Mouse (Mus musculus): Measurements from ENCODE around the gene Gm37240.

Gene Gm37240

GRCm38 (mm10) chr3:85820839-85821548, 66.3 kb downstream of the Gm37240 start:
- no peak for DNase-seq

DNA sequence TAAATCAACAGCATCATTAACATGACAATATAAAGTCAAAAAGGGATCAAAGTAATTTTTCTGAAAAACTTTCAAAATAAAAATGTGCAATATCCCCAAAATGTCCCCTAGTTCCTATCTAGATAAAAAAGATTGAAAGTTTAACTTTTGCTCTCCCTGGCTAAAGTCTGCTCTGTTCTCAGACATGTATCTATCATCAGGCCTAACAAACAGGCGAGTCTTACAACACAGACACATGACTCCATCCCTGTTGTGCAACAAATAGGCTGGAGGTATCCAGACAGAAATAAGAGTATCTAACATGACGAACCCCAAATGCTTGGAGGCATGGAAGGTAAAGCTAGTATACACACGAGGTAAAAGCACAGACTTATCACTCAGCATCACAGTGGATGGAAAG, 68.0 kb downstream of the Gm37240 start:
- DNase-seq, result no peak

DNA sequence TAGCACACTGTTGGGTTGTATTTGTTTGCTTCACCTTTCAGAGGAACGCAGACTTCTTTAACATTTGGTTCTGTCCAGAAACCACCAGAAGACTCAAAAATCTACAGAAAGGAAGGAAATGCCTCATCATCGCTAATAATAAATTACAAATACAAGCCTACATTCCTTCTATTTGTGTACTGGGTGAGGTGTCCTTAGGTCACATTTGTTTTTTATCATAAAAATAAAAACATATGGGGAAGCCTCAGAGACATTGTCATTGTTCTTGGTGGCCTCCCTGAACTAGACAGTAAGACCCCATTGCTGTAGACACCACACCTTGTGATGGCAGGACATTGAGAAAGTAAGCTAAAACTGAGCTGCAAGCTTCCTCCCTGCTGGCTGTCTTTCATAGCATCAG, 70.1 kb downstream of the Gm37240 start, which contains the start of gene Fam160a1:
Fam160a1 (minus strand) TSS at position 101 of the 400 bp plus-strand sequence.
- no peak for DNase-seq

GRCm38 (mm10) chr3:85814241-85814640, 73.1 kb downstream of the Gm37240 start:
- DNase-seq, result no peak

DNA sequence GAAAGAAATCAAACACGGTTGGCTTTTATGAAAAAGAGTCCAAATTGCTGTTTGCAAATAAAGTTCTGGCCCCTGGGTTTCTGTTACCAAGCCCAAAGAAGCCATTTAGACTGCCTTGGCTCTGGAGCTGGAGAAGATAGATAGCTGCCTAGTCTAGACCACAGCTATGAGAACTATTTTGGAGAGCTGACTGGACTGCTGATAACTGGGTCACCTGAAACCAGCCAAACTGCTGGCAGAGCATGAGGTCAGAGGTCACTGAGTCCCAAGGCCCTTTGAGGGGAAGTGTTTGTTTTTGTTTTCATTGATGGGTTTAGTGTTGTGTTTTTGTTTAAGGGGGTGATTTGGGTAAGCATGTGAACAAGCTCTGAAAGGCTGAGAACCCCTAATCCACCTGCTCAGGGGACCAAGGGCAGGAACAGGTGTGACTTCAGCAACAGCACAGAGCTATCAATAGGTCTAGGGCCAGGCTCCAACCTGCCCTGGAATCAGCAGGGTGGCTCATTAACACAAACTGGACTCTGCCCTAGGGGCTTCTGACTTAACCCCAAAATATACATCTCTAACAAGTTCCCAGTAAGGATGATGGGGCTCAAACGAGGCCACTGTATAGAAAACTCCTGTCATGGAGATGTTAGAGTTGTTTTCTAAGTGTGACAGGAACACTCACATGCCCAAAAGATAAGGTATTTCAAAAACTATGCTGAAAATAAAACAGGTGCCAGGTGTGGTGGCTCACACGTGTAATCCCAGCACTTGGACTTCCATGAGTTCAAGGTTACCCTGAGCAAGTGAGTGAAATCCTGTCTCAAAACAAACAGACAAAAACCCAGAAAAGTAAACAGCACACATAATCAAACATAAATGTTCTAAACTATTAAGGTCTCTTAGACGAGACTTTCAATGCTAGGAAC, 74.0 kb downstream of the Gm37240 start:
- DNase-seq, result no peak

DNA sequence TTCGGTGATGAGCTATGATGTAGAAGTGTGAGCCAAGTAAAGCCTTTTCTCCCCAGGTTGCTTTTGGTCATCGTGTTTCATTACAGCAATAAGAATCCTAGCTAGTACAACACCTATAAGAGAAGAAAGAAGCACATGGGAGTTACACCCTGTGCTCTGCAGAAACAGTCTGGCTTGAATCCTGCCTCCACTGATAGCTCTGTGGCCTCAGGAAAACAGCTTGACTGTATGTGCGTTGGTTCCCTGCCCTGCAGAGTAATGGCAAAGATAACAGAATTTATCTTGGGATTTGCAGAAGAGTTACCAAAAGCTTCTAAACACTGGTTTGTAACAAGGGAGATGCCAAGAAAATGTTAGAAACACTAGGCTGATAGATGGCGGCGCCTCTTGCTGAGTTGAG, 75.3 kb downstream of the Gm37240 start:
- no peak for DNase-seq

DNA sequence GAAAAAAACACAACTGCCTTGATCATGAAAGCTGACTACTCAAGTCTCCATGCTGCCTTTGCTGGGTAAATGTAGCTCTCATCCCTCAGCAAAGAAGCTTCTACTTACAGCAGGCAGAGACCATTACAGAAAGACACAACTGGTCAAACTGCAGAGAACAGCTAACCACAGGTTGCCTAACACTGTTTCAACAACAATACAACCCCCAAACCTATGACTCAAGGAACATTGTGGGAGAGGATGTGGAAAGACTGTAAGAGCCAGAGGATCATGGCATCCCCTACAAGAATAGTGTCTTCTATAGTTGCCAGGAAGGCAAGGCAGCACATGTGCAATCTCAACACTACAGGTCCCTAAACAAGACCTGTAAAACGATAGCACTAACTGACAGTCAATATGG, 94.2 kb downstream of the Gm37240 start:
- DNase-seq, result no peak

DNA sequence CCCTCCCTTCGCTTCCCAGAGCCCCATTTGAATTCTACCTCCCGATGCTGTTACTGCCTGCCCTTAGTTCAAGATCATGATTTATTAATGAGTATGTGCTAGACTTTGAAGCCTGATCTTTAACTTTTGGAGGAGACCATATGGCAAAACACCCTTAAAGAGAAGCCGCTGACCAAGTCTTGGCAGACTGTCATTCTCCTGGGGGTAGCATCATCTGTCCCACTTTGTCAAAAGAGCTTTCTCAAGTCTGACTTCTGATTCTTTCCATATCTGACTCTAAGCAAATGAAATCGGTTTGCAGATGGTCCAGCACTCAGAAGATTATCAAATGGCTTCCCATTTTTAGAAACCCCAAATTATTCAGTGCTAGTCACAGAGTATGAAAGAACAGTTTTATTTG, 97.6 kb downstream of the Gm37240 start:
- DNase-seq, result no peak

- no peak for DNase-seq
Measured at GRCm38 (mm10) chr3:85786501-85786900, 100.8 kb downstream of the Gm37240 start.

DNA sequence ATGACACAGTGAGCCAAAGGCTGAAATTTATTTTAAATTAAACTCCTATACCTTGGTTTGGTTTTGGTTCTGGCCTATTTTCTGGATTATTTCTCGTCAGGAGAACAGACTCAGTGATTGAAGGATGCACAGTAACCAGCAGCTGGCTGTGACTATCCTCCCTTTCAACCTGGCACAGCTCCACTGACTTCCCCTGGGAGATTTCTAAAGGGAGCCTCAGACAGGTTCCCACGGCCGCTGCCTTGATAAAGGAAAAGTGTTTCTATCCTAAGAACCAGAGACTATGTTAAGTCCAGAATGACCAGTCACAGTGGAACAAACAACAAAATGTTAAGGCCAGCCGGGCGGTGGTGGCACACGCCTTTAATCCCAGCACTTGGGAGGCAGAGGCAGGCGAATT, 106.4 kb downstream of the Gm37240 start:
- DNase-seq, result no peak

DNA sequence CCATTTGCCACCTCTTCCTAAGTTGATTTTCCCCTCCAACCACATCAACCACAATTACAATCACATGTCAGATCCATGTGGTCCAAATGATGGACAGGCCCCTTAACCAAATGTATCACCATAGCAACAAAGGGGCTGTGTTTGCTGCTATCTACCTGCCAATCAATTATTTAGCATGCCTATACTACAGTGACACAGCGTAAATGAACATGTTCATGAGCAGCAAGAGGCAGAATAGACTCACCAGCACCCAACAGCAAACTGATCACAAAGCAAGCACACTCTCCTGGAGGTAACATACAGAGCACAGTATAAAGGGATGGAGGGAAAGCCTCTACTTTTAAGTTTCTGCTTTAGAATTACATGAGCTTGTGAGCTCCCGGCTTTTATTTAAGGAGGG, 107.0 kb downstream of the Gm37240 start:
- DNase-seq, result no peak

- no peak for DNase-seq
Measured at GRCm38 (mm10) chr3:85777841-85778240, 109.5 kb downstream of the Gm37240 start.

- DNase-seq, result no peak
Measured at GRCm38 (mm10) chr3:85777356-85777755, 110.0 kb downstream of the Gm37240 start.

GRCm38 (mm10) chr3:85776707-85777106, 110.6 kb downstream of the Gm37240 start:
- DNase-seq, result no peak

DNA sequence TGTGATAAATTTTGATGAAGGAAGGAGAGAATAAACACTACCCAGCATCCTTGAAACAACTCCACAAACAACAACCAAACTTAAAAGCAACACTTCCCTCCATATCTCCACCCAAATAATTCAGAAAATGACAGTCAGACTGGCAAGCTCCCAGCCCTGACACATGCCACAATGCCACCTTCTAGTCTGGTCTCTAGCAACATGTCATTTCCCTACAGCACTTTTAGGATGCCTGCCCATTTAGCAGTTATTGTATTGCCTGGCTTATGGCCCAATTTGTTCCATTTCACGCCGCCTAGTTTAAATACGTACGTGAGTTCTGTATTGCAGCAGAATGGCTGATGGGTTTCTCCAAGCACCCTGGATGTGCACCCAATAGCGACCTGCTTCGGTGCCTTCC, 111.2 kb downstream of the Gm37240 start:
- no peak for DNase-seq

DNA sequence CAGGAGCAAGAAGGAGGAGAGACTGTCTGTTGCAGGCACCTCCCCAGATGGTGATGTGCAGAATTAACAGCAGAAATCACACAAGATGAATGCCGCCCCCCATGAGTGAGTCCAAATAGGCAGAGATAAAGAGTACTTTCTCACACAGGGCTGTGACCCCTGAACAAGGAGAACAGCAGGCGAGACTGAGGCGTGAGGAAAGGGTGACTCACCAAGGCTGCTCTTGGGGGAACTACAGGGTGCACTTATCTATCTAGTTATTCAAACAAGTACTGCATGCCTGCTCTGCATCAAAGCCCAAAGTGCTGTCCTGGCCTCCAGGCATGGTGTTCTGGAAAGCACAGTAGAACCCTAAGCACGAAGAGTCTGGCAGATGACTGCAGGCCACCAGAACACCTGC, 113.4 kb downstream of the Gm37240 start:
- no peak for DNase-seq

- DNase-seq, result no peak
Measured at GRCm38 (mm10) chr3:85773425-85773824, 113.9 kb downstream of the Gm37240 start.

- DNase-seq, result no peak
Measured at GRCm38 (mm10) chr3:85764937-85765337, 122.4 kb downstream of the Gm37240 start.

DNA sequence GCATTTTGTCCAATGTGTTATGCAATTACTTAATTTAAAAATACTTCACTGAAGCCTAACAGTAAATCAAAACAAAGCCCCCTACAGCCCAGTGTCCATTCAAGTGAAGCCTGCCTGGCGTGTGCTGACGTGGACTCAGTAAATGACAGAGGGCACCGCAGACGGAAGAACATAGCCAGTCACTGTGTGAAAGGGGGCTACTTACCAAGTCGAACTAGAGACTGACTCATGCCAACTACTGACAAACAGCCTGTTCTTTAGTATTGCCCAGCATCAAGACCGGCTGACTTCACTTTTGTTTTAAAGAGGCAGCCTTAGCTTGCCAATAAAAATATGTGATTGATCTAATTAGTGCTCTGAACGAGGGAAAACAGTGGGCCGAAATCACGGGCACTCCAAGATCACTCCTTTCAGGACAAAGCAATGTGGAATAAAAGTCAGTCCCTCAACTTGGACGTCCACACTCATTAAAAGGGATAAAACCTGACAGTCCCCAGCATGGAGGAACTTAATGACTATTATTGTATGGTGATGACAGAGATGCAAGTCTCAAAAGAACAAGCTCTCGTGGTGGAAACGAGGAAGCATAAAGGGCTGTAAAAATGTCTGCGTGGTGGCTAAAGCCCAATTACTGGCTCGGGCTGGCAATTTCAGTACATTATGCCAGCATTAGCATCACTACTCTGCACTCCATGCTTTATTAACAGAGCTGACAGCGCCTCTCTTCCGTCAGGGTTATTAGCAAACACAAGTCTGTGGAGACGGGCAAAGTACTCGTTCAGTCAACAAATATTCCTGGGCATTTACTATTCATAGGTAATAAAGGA, 123.1 kb downstream of the Gm37240 start:
- no peak for DNase-seq

GRCm38 (mm10) chr3:85757944-85758343, 129.4 kb downstream of the Gm37240 start:
- DNase-seq, result no peak

GRCm38 (mm10) chr3:85757435-85757834, 129.9 kb downstream of the Gm37240 start:
- no peak for DNase-seq

DNA sequence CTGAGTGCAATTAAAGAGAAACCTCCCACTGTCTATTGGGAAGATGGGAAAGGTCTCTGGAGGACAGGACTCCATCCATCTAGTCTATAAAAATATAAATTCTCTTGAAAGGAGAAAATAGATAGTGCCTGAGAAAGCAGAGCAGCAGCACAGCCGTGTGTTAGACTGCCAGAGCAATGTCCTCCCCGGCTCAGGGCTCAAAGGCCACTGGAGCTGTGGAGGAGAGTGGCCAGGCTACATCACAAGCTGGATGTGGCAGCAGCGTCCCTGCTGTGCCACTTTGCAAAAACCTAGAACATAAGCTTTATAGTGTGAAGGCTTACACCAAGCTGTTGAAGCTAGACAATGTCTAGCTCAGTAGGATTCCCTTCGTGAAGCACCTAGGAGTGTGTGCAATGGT, 138.0 kb downstream of the Gm37240 start:
- DNase-seq, result no peak

GRCm38 (mm10) chr3:85748863-85749262, 138.5 kb downstream of the Gm37240 start:
- DNase-seq, result no peak
